Mouse (Mus musculus) lung, adult 2 months (tissue): ENCODE measurements around the gene Dlat.

Experiments
- CTCF ChIP-seq: fragments of 200-500 bp; IDR thresholded peaks from 2 replicates; pipeline ENCODE4 v1.5.1; 2011; ENCODE audit warnings: mild to moderate bottlenecking, low read length, control low read depth; ENCODE audit not compliant: insufficient read depth
- POLR2A ChIP-seq: fragments of 200-500 bp; IDR thresholded peaks from 2 replicates; pipeline ENCODE4 v1.6.1; 2011; ENCODE audit warnings: low read depth, mild to moderate bottlenecking, control low read depth, low read length, borderline replicate concordance; ENCODE audit errors: extremely low read depth

GRCm38 (mm10) chr9:50700921-50701691 is 41.5 kb upstream of the Dlat start:
- TF ChIP-seq CTCF: no peak
- TF ChIP-seq POLR2A: peak; percentile 44; the same call in 1 of the 2 replicates
